Mouse (Mus musculus) liver, postnatal 0 days (tissue): Measurements from ENCODE around the gene Moap1. TPM values are rescaled to one million over a fixed set of nuclear protein-coding genes. Genes with fewer than 3 reads are reported as not detected.
A peak's percentile ranks its signal among the peaks of the same experiment; 100 is the strongest.

Experiments
- ATAC-seq: fragments of 200-750 bp; cut with Nextera tagmentation; 2 replicates; pipeline ENCODE4 v1.8.0; 2017; ENCODE audit warnings: mild to moderate bottlenecking, moderate library complexity
- DNase-seq: peaks from one replicate; pipeline ENCODE4 v3.0.0-alpha.2; 2016
- H3K27ac ChIP-seq: fragments of 300-500 bp; sonication (generic); 2 replicates; pipeline ENCODE4 v1.5.1; 2014; ENCODE audit warnings: antibody characterized with exemption, moderate library complexity, mild to moderate bottlenecking, low read depth
- H3K27me3 ChIP-seq: fragments of 300-500 bp; sonication (generic); 2 replicates; pipeline ENCODE4 v1.6.1; 2014; ENCODE audit warnings: low read length, control low read depth, mixed read lengths; ENCODE audit not compliant: insufficient read depth
- H3K36me3 ChIP-seq: fragments of 300-500 bp; sonication (generic); replicated peaks from 2 replicates; pipeline ENCODE4 v1.6.1; 2014; ENCODE audit warnings: mild to moderate bottlenecking, control low read depth, low read length, moderate library complexity, mixed read lengths; ENCODE audit not compliant: insufficient read depth
- H3K4me1 ChIP-seq: fragments of 300-500 bp; sonication (generic); 2 replicates; pipeline ENCODE4 v1.6.1; 2014; ENCODE audit warnings: antibody characterized with exemption, mild to moderate bottlenecking, control low read depth; ENCODE audit not compliant: insufficient read depth
- H3K4me2 ChIP-seq: fragments of 300-500 bp; sonication (generic); 2 replicates; pipeline ENCODE4 v1.6.1; 2014; ENCODE audit warnings: low read depth, mild to moderate bottlenecking, low read length, moderate library complexity, mixed read lengths
- H3K4me3 ChIP-seq: fragments of 300-500 bp; sonication (generic); 2 replicates; pipeline ENCODE4 v1.5.1; 2014; ENCODE audit warnings: low read depth, low read length
- H3K9ac ChIP-seq: fragments of 300-500 bp; sonication (generic); replicated peaks from 2 replicates; pipeline ENCODE4 v1.6.1; 2014; ENCODE audit warnings: mild to moderate bottlenecking, moderate library complexity
- H3K9me3 ChIP-seq: fragments of 300-500 bp; sonication (generic); 2 replicates; pipeline ENCODE4 v1.6.1; 2016; ENCODE audit warnings: mild to moderate bottlenecking, control low read depth, low read length, mixed read lengths
- CTCF ChIP-seq: sonication (generic); IDR thresholded peaks from 2 replicates; pipeline ENCODE4 v1.5.1; 2016; ENCODE audit warnings: antibody characterized with exemption, low read depth
- EP300 ChIP-seq: IDR thresholded peaks from 2 replicates; pipeline ENCODE4 v1.6.1; 2016; ENCODE audit warnings: antibody characterized with exemption, low read depth, mild to moderate bottlenecking
- WGBS: fragments of 180-500 bp; shearing (Covaris S2); extraction: QIAGEN DNeasy Blood & Tissue Kit; methylation state at CpG from one replicate; pipeline ENCODE4 v1.1.7; 2014; ENCODE audit not compliant: insufficient replicate concordance; 5-methylcytosine and 5-hydroxymethylcytosine counted together
- polyA plus RNA-seq: library from polyadenylated mRNA; unstranded; fragments of >200 nt; fragmentation: Nextera tagmentation; extraction: Ambion mirVana; gene quantifications from 2 replicates; pipeline ENCODE4 v1.2.1, GENCODE M21; 2015

Gene Moap1
- polyA plus RNA-seq, 1 experiment from 2014 or later: 4.9 TPM

GRCm38 (mm10) chr12:102710851-102711375, 32.5 kb downstream of the Moap1 start:
- H3K27ac ChIP-seq: no peak overlapping the region
- no peak for DNase-seq
- no peaks in the 10 kb centered on the region for H3K27me3 ChIP-seq
- TF ChIP-seq EP300 (no peak), CTCF (no peak)
- H3K4me2 ChIP-seq: no peak overlapping the region
- no peaks in the 10 kb centered on the region for H3K36me3 ChIP-seq
- 63% methylated on average over 4 of the region's 4 CpGs for WGBS
- peaks cover 9% of the 10 kb centered on the region; the same call in 1 of the 2 replicates for H3K4me1 ChIP-seq
- no peak overlapping the region for H3K9ac ChIP-seq
- H3K9me3 ChIP-seq: no peaks in the 10 kb centered on the region
- no peak overlapping the region for H3K4me3 ChIP-seq
- no peak for ATAC-seq

- no peak overlapping the region for H3K27ac ChIP-seq
- H3K4me1 ChIP-seq: peaks cover 18% of the 10 kb centered on the region
- no peak overlapping the region for H3K4me3 ChIP-seq
- 79% methylated on average over 5 of the region's 5 CpGs for WGBS
- no peak overlapping the region for H3K9ac ChIP-seq
- no peak for ATAC-seq
- no peaks in the 10 kb centered on the region for H3K36me3 ChIP-seq
- no peak for DNase-seq
- no peak for TF ChIP-seq EP300
- no peak for TF ChIP-seq CTCF
- no peak overlapping the region for H3K4me2 ChIP-seq
- H3K9me3 ChIP-seq: no peaks in the 10 kb centered on the region
- H3K27me3 ChIP-seq: no peaks in the 10 kb centered on the region
These were observed 33.6 kb downstream of the Moap1 start for GRCm38 (mm10) chr12:102709896-102710295.

GRCm38 (mm10) chr12:102708220-102708619, 35.2 kb downstream of the Moap1 start:
- Histone ChIP-seq H3K9ac (no peak overlapping the region), H3K36me3 (no peaks in the 10 kb centered on the region), H3K27ac (no peak overlapping the region), H3K27me3 (no peaks in the 10 kb centered on the region), H3K9me3 (no peaks in the 10 kb centered on the region), H3K4me2 (no peak overlapping the region), H3K4me3 (no peak overlapping the region), H3K4me1 (peaks cover 24% of the 10 kb centered on the region)
- 74% methylated on average over 11 of the region's 11 CpGs for WGBS
- ATAC-seq (no peak), DNase-seq (no peak)
- no peak for TF ChIP-seq EP300
- peak; percentile 39 for TF ChIP-seq CTCF

GRCm38 (mm10) chr12:102706833-102707463, 36.5 kb downstream of the Moap1 start:
- Histone ChIP-seq H3K9ac (no peak overlapping the region), H3K27ac (no peak overlapping the region), H3K9me3 (no peaks in the 10 kb centered on the region), H3K4me2 (no peak overlapping the region), H3K27me3 (no peaks in the 10 kb centered on the region), H3K4me1 (peaks cover 31% of the 10 kb centered on the region), H3K36me3 (no peaks in the 10 kb centered on the region), H3K4me3 (no peak overlapping the region)
- WGBS: 83% methylated on average over 10 of the region's 10 CpGs
- ATAC-seq: no peak
- TF ChIP-seq CTCF (no peak), EP300 (no peak)
- no peak for DNase-seq

- peak overlapping the region; percentile 85; the same call in 1 of the 2 replicates for H3K4me3 ChIP-seq
- no peak overlapping the region for H3K27ac ChIP-seq
- 78% methylated on average over 6 of the region's 6 CpGs for WGBS
- no peaks in the 10 kb centered on the region for H3K27me3 ChIP-seq
- DNase-seq: no peak
- no peak for ATAC-seq
- peak overlapping the region; percentile 99 for H3K4me2 ChIP-seq
- TF ChIP-seq CTCF (no peak), EP300 (no peak)
- H3K4me1 ChIP-seq: peaks cover 40% of the 10 kb centered on the region
- H3K36me3 ChIP-seq: no peaks in the 10 kb centered on the region
- H3K9ac ChIP-seq: no peak overlapping the region; the same call in 1 of the 2 replicates
- H3K9me3 ChIP-seq: no peaks in the 10 kb centered on the region
These were observed 37.4 kb downstream of the Moap1 start for GRCm38 (mm10) chr12:102705906-102706640.

- peak overlapping the region; percentile 98 for H3K27ac ChIP-seq
- H3K4me3 ChIP-seq: peak overlapping the region; percentile 85
- no peaks in the 10 kb centered on the region for H3K9me3 ChIP-seq
- peak overlapping the region; percentile 99 for H3K4me2 ChIP-seq
- TF ChIP-seq EP300 (no peak), CTCF (peak; percentile 92)
- H3K36me3 ChIP-seq: no peaks in the 10 kb centered on the region
- H3K27me3 ChIP-seq: no peaks in the 10 kb centered on the region
- H3K4me1 ChIP-seq: peaks cover 41% of the 10 kb centered on the region
- DNase-seq (peak; percentile 90), ATAC-seq (peak; percentile 83)
- 4% methylated on average over 26 of the region's 45 CpGs for WGBS
- H3K9ac ChIP-seq: peak overlapping the region; percentile 90
These were observed 38.1 kb downstream of the Moap1 start for GRCm38 (mm10) chr12:102705216-102705871.
